Mouse (Mus musculus) thymus, adult 2 months (tissue): ENCODE results near the gene Msrb2.

Experiments used
- CTCF ChIP-seq: fragments of 200-500 bp; IDR thresholded peaks from 2 replicates; pipeline ENCODE4 v1.5.1; 2012; ENCODE audit warnings: mild to moderate bottlenecking, control low read depth, low read length, moderate library complexity, borderline replicate concordance; ENCODE audit not compliant: control insufficient read depth, poor library complexity, insufficient read depth; ENCODE audit errors: extremely low read depth
- POLR2A ChIP-seq: fragments of 200-500 bp; IDR thresholded peaks from 2 replicates; pipeline ENCODE4 v1.6.1; 2012; ENCODE audit warnings: mild to moderate bottlenecking, low read length, control low read depth, moderate library complexity; ENCODE audit not compliant: control insufficient read depth, poor library complexity, insufficient read depth; ENCODE audit errors: extremely low read depth

DNA sequence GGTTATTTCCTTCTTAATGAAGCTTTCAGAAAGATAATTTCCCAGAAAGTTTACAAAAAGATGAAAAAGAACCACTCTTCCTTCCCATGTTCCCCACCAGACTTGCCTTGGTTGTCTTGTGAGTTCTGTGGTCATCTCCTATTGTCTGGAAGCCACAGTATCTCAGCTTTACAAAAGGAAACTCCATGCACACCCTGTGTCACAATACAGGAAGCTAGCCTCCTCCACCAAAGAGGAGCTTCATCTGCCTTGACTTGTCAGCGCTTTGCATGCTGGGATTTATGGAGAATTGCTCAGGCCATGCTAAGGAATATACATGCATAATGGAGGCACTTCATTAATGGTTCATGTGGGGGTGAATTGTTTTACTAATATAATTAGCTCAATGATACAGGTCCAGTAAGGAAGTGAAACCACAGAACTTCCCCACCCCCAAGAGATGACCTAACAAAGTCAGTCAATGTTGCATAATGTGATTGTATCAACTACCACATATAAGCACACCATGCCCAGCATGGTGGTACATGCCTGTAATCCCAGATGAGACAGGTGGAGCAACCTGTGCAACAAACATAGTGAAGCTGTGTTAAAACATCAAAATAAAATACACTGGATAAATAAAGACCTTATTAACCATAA is 19.5 kb upstream of the Msrb2 start:
- no peak for TF ChIP-seq CTCF
- TF ChIP-seq POLR2A, result no peak
